Mouse (Mus musculus): ENCODE data around the gene Apobec3. TPM values are rescaled to one million over a fixed set of nuclear protein-coding genes. Genes with fewer than 3 reads are reported as not detected.
"Not testable (repeated sequence)": the region's sequence is repeated elsewhere in the genome, so short reads cannot be mapped to it uniquely, and the experiment has no call there.

Apobec3 gene
- polyA plus RNA-seq, 1 experiment from 2014 or later = 5.1 TPM

DNA sequence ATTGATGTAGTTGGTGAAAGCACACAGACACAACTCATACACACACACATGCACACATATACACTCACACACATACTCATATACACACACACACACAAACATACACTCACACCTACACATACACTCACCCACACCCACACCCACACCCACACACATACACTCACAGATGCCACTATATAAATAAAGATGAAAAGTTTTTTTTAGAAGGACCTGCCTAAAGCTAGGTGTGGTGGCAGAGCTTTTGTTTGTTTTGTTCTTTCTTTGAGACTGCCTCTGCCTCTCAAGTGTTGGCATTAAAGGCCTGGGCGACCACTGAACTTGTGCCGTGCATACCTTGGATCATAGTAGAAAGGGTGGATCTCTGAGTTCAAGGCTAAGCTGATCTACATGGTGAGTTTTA is 9.9 kb downstream of the Apobec3 start:
- no peaks in the 10 kb centered on the region for H3K27me3 ChIP-seq (ENCODE audit: control insufficient read depth, insufficient read depth, low read length)
- no peak overlapping the region for H3K9ac ChIP-seq
- H3K4me1 ChIP-seq (replicated peaks; ENCODE audit: control insufficient read depth, insufficient read depth, low read length) = no peaks in the 10 kb centered on the region
- H3K36me3 ChIP-seq (replicated peaks; ENCODE audit: control insufficient read depth, insufficient read depth) = no peaks in the 10 kb centered on the region
- no peak for ATAC-seq (ENCODE audit: low FRiP score)
- H3K9me3 ChIP-seq (ENCODE audit: control insufficient read depth, low read length) = no peaks in the 10 kb centered on the region
- no peak overlapping the region for H3K4me2 ChIP-seq (replicated peaks)
- no peak for DNase-seq (ENCODE audit: low spot score)
- H3K27ac ChIP-seq = no peak overlapping the region
- no peak overlapping the region for H3K4me3 ChIP-seq (replicated peaks; ENCODE audit: low read length)
- WGBS = 94% methylated on average over 2 of the region's 2 CpGs

DNA sequence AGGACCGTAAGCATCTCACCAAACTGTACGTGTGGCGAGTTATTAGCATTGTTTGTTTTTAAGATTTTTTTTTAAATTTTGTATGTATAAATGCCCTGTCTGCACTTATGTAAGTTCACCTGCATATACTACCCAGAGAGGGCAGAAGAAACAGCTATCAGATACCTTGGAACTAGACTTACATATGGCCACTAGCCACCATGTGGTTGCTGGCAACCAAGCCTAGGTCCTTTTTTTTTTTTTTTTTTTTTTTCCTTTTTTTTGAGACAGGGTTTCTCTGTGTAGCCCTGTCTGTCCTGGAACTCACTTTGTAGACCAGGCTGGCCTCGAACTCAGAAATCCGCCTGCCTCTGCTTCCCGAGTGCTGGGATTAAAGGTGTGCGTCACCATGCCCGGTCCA is 11.6 kb downstream of the Apobec3 start:
- ATAC-seq (ENCODE audit: low FRiP score); H3K36me3 ChIP-seq (replicated peaks; ENCODE audit: control insufficient read depth, insufficient read depth); H3K9ac ChIP-seq; H3K4me1 ChIP-seq (replicated peaks; ENCODE audit: control insufficient read depth, insufficient read depth, low read length); H3K27ac ChIP-seq; H3K27me3 ChIP-seq (ENCODE audit: control insufficient read depth, insufficient read depth, low read length); DNase-seq (ENCODE audit: low spot score); H3K4me2 ChIP-seq (replicated peaks); H3K4me3 ChIP-seq (replicated peaks; ENCODE audit: low read length); H3K9me3 ChIP-seq (ENCODE audit: control insufficient read depth, low read length): not testable (repeated sequence)
- 95% methylated on average over 8 of the region's 8 CpGs for WGBS

DNA sequence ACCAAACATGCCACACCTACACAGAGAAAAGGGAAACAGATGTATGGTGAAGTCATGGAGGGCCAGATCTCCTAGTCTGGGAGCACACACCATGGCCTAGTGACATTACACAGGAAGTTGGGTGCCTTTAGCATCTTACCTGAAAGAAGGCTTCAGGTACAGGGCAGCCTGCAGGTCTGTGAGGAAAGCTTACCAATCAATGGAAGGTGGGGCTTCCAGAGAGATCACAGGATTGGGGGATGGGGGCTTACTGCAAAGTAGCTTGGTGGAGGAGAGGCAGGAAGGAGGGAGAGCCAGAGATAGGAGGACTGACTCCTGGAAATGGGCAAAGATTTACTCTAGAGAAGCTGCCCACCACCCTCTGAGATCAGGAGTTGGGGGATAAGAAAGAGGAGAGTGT is 12.5 kb downstream of the Apobec3 start:
- H3K9me3 ChIP-seq (ENCODE audit: control insufficient read depth, low read length) = no peaks in the 10 kb centered on the region
- no peak overlapping the region for H3K4me3 ChIP-seq (replicated peaks; ENCODE audit: low read length)
- H3K9ac ChIP-seq = no peak overlapping the region
- ATAC-seq (ENCODE audit: low FRiP score) = no peak
- no peak overlapping the region for H3K4me2 ChIP-seq (replicated peaks)
- H3K27me3 ChIP-seq (ENCODE audit: control insufficient read depth, insufficient read depth, low read length) = no peaks in the 10 kb centered on the region
- H3K4me1 ChIP-seq (replicated peaks; ENCODE audit: control insufficient read depth, insufficient read depth, low read length) = no peaks in the 10 kb centered on the region
- H3K36me3 ChIP-seq (replicated peaks; ENCODE audit: control insufficient read depth, insufficient read depth) = no peaks in the 10 kb centered on the region
- H3K27ac ChIP-seq = no peak overlapping the region
- no peak for DNase-seq (ENCODE audit: low spot score)

DNA sequence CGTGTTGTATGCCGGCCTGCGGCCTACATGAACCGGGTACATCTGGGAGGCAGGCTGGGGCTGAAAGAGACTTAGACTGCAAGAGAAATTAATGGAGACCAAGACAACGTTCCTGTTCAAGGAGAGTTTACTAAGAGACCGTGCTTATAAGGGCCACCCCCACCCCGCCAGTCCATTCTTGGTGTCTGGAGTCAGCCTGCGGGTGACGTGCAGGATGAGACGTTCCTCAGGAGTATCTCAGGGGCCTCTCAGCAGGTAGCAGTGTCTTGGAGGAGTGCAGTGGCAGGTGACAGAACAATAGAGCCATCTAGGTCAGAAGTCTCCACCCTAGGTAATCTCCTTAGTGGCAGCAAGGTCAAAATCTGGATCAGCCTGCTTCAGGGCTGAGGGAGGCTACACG is 13.2 kb downstream of the Apobec3 start:
- H3K4me2 ChIP-seq (replicated peaks); ATAC-seq (ENCODE audit: low FRiP score); H3K4me3 ChIP-seq (replicated peaks; ENCODE audit: low read length); DNase-seq (ENCODE audit: low spot score); H3K27me3 ChIP-seq (ENCODE audit: control insufficient read depth, insufficient read depth, low read length); H3K9ac ChIP-seq; H3K27ac ChIP-seq; H3K36me3 ChIP-seq (replicated peaks; ENCODE audit: control insufficient read depth, insufficient read depth); H3K9me3 ChIP-seq (ENCODE audit: control insufficient read depth, low read length); H3K4me1 ChIP-seq (replicated peaks; ENCODE audit: control insufficient read depth, insufficient read depth, low read length): not testable (repeated sequence)
- WGBS = 85% methylated on average over 11 of the region's 11 CpGs

DNA sequence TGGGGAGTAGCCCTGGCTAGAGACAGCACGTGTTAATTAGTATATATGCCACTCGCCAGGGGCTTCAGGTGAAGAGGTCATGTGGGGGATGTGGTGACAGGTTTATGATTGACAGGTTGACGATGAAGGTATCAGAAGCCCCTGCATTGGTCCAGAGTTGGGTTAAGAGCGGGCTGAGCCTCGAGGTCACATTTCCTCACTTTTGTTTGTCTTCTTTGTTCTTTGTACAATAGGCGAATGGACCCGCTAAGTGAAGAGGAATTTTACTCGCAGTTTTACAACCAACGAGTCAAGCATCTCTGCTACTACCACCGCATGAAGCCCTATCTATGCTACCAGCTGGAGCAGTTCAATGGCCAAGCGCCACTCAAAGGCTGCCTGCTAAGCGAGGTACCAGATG is 13.8 kb downstream of the Apobec3 start:
- no peaks in the 10 kb centered on the region for H3K36me3 ChIP-seq (replicated peaks; ENCODE audit: control insufficient read depth, insufficient read depth)
- H3K9me3 ChIP-seq (ENCODE audit: control insufficient read depth, low read length) = no peaks in the 10 kb centered on the region
- WGBS = 45% methylated on average over 12 of the region's 12 CpGs
- H3K27ac ChIP-seq = no peak overlapping the region
- H3K9ac ChIP-seq = no peak overlapping the region
- no peak overlapping the region for H3K4me3 ChIP-seq (replicated peaks; ENCODE audit: low read length)
- no peak overlapping the region for H3K4me2 ChIP-seq (replicated peaks)
- ATAC-seq (ENCODE audit: low FRiP score) = no peak
- H3K27me3 ChIP-seq (ENCODE audit: control insufficient read depth, insufficient read depth, low read length) = no peaks in the 10 kb centered on the region
- no peak for DNase-seq (ENCODE audit: low spot score)
- H3K4me1 ChIP-seq (replicated peaks; ENCODE audit: control insufficient read depth, insufficient read depth, low read length) = no peaks in the 10 kb centered on the region

DNA sequence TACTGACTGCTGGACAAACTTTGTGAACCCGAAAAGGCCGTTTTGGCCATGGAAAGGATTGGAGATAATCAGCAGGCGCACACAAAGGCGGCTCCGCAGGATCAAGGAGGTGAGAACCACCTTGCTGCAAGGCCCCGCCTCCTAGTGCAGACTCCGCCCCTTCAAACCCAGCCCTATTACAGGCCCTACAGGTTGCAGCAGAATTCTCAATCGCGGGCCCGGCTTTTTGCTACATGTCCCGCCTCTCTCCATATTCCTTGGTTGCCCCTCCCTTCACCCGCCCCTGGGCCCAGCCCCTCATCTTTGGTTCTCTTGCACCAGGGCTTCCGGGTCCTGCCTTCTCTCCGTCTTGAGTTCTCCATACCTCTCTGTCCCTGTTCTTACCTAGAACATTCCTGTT is 15.4 kb downstream of the Apobec3 start:
- 57% methylated on average over 14 of the region's 14 CpGs for WGBS
- H3K36me3 ChIP-seq (replicated peaks; ENCODE audit: control insufficient read depth, insufficient read depth) = no peaks in the 10 kb centered on the region
- DNase-seq (ENCODE audit: low spot score) = no peak

DNA sequence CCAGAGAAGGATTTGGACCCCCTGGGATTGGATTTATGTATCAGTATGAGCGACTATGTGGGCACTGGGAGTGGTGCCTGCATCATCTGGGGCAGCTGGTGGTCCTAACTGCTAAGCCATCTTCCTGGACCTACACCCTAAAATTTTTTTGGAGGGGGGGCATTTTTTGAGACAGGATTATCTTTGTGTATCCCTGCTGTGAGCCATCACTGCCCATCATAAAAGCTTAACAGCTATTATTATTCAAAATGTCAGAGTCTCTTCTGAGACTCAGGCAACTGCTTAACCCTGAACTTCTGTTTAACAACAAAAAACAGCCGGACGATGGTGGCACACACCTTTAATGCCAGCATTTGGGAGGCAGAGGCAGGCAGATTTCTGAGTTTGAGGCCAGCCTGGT is 17.5 kb downstream of the Apobec3 start:
- H3K4me3 ChIP-seq (replicated peaks; ENCODE audit: low read length); H3K9me3 ChIP-seq (ENCODE audit: control insufficient read depth, low read length); H3K4me2 ChIP-seq (replicated peaks); H3K36me3 ChIP-seq (replicated peaks; ENCODE audit: control insufficient read depth, insufficient read depth); H3K27me3 ChIP-seq (ENCODE audit: control insufficient read depth, insufficient read depth, low read length); H3K27ac ChIP-seq; ATAC-seq (ENCODE audit: low FRiP score); DNase-seq (ENCODE audit: low spot score); H3K9ac ChIP-seq; H3K4me1 ChIP-seq (replicated peaks; ENCODE audit: control insufficient read depth, insufficient read depth, low read length): not testable (repeated sequence)
- WGBS = 89% methylated on average over 3 of the region's 3 CpGs

More for the DNA sequence above, 15.4 kb downstream of the Apobec3 start:
- no peaks in the 10 kb centered on the region for H3K27me3 ChIP-seq (ENCODE audit: control insufficient read depth, insufficient read depth, low read length)
- no peaks in the 10 kb centered on the region for H3K4me1 ChIP-seq (replicated peaks; ENCODE audit: control insufficient read depth, insufficient read depth, low read length)
- no peaks in the 10 kb centered on the region for H3K9me3 ChIP-seq (ENCODE audit: control insufficient read depth, low read length)
- no peak overlapping the region for H3K4me3 ChIP-seq (replicated peaks; ENCODE audit: low read length)
- ATAC-seq (ENCODE audit: low FRiP score) = no peak
- no peak overlapping the region for H3K9ac ChIP-seq
- no peak overlapping the region for H3K4me2 ChIP-seq (replicated peaks)
- no peak overlapping the region for H3K27ac ChIP-seq

DNA sequence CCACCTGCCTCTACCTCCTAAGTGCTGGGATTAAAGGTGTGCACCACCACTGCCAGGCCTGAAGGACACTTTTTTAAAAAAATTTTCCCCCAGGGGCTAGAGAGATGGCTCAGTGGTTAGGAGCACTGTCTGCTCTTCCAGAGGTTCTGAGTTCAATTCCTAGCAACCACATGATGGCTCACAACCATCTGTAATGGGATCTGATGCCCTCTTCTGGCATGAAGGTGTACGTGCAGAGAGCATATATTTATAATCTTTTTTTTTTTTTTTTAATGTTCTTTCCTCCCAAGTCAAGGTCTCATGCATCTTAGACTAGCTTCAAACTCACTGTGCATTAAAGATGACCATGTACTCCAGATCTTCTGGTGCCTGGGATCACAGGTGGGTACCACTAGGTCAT is 19.4 kb downstream of the Apobec3 start:
- H3K36me3 ChIP-seq (replicated peaks; ENCODE audit: control insufficient read depth, insufficient read depth); H3K9ac ChIP-seq; H3K4me2 ChIP-seq (replicated peaks); H3K4me3 ChIP-seq (replicated peaks; ENCODE audit: low read length); H3K4me1 ChIP-seq (replicated peaks; ENCODE audit: control insufficient read depth, insufficient read depth, low read length); H3K27me3 ChIP-seq (ENCODE audit: control insufficient read depth, insufficient read depth, low read length); DNase-seq (ENCODE audit: low spot score); H3K9me3 ChIP-seq (ENCODE audit: control insufficient read depth, low read length); H3K27ac ChIP-seq; ATAC-seq (ENCODE audit: low FRiP score): not testable (repeated sequence)
- 81% methylated on average over 1 of the region's 1 CpGs for WGBS

DNA sequence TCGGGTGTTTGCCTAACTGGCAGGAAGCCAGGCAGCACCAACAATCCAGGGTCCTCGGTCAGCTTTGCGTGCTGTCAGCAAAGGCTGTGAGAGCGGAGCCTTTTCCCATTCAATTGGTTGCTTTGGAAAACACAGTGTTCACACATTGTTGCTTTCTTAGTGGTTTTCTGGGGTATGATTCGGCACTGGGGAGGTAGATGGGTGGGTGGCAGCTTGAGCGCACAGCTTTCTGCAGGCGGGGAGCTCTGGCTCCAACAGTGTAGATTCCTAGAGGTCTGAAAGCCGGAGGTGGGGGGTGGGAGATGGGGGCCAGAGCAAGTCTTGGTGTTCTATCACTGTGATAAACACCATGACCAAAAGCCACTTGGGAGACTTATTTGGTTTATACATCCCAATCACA is 19.9 kb downstream of the Apobec3 start:
- Histone ChIP-seq H3K27ac (no peak overlapping the region), H3K4me3 (replicated peaks; ENCODE audit: low read length) (no peak overlapping the region), H3K4me2 (replicated peaks) (no peak overlapping the region), H3K9me3 (ENCODE audit: control insufficient read depth, low read length) (no peaks in the 10 kb centered on the region), H3K4me1 (replicated peaks; ENCODE audit: control insufficient read depth, insufficient read depth, low read length) (no peaks in the 10 kb centered on the region), H3K27me3 (ENCODE audit: control insufficient read depth, insufficient read depth, low read length) (no peaks in the 10 kb centered on the region), H3K9ac (no peak overlapping the region), H3K36me3 (replicated peaks; ENCODE audit: control insufficient read depth, insufficient read depth) (no peaks in the 10 kb centered on the region)
- ATAC-seq (ENCODE audit: low FRiP score) (no peak), DNase-seq (ENCODE audit: low spot score) (no peak)
- WGBS = 82% methylated on average over 8 of the region's 8 CpGs

DNA sequence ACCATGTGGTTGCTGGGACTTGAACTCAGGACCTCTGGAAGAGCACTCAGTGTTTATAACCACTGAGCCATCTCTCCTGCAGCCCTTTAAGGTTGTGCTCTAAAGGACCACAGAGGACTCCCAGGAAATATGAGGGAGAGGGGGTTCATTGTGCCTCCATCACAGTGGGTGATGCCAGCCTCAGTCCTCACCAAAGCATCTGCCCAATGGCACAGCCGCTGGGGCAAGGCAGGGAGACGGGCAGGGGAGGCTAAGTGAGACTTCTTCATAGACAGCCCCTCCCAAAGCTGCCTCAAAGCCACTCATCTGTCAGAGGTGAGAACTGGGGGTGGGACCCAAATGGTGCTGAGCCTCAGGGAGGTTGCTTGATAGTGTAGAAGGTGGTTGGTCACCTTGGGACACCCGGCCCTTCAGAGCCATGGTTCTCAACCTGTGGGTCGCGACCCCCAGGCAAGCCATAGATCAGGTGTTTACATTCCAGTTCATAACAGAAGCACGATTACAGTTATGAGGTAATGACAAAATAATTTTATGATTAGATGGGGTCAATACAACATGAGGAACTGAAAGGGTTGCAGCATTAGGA is 22.4 kb downstream of the Apobec3 start:
- no peaks in the 10 kb centered on the region for H3K27me3 ChIP-seq (ENCODE audit: control insufficient read depth, insufficient read depth, low read length)
- H3K4me1 ChIP-seq (replicated peaks; ENCODE audit: control insufficient read depth, insufficient read depth, low read length) = no peaks in the 10 kb centered on the region
- H3K9ac ChIP-seq = no peak overlapping the region
- 93% methylated on average over 6 of the region's 6 CpGs for WGBS
- no peaks in the 10 kb centered on the region for H3K9me3 ChIP-seq (ENCODE audit: control insufficient read depth, low read length)
- ATAC-seq (ENCODE audit: low FRiP score) (no peak), DNase-seq (ENCODE audit: low spot score) (no peak)
- no peak overlapping the region for H3K27ac ChIP-seq
- 0 out of 2 replicates have a peak, but pooled peaks cover 9% of the 10 kb centered on the region for H3K36me3 ChIP-seq (replicated peaks; ENCODE audit: control insufficient read depth, insufficient read depth)
- no peak overlapping the region for H3K4me2 ChIP-seq (replicated peaks)
- no peak overlapping the region for H3K4me3 ChIP-seq (replicated peaks; ENCODE audit: low read length)

Measured in hindbrain, embryonic 14.5 days (tissue).